Mouse (Mus musculus) frontal cortex, adult (tissue): ENCODE data around the gene Plek2.

ENCODE experiments used
- ATAC-seq: cut with Nextera tagmentation; 2 replicates; pipeline ENCODE4 v1.9.2; 2017; ENCODE audit warnings: mild to moderate bottlenecking, moderate library complexity, mixed read lengths; ENCODE audit not compliant: low TSS enrichment

Plek2 gene

DNA sequence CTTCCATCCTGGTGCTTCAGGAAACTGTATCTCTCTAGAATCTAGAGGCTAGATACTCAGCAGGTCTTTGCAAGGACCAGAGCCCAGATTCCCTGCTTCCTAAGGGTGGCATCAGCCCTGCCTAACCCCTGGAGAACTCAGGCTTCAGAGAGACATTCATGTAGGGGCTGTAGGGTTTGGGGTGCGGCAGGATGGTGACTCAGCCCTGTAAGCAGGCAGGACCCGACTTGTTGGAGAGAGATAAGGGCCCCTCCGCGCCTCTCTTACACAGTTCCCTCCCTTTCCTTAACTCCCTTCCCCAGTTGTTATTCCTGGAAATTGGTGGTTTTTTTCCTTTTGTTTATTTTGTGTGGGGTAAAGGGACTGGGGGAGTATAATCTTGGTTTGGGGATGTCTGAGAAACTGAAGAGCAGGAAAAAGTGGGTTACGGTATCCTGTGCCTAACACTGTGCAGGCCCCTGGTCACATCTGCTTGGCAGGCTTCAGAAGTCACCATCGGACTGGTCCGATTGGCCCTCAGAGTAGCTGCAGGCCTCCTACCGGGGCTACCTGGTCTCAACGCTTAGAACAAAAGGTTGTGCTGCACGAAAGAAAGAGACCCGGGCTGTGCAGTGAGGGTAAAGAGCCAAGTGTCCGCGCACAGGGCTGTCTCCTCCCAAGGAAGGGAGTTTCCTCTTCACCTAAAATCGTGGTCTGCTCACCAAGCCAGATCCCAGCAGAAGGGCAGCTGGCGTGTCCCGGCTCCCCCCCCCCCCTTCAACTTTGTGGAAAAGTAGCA, 4.1 kb upstream of the Plek2 start:
- no peak for ATAC-seq

DNA sequence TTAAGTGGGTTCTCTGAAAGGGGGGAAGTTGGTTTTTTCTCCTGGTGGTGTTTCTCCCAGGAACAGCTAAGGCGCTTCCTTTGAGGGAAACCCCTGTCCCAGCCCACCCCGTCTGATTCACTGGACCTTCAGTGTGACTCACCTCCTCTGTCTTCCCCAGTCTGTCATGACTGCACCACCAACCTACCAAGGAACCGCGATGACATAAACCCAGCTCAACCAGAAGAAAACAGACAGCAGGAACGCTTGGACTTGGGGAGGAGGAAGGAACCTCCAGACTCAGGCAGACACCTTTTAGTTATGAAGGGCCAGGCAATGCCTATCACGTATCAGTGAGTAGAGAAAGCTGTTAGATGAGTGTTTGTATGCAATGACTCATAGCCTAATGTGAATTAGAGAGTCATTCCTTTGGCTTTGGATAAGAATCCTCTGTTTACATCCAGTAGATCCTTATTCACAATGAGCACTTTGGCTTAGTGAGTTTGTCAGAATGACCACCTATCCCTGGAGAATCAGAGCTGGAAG, 1.4 kb upstream of the Plek2 start:
- ATAC-seq: no peak

DNA sequence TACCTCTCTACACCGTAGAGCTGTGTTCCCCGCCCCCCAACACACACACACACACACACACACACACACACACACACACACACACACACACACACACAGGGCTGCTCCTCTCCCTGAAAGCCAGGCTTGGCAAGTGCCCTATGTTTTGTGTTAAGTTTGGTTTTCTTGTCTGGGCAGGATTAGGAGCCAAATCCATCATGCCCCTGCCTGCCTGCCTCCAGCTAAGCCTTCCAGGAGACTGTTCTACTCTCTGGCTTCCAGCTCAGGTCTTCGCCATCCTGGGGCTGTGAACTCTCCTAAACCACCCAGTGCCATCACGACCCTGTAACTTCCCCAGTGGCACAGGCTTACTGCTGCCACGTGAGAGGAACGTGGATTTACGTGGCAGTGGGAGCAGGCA, 2.3 kb downstream of the Plek2 start:
- ATAC-seq: no peak

DNA sequence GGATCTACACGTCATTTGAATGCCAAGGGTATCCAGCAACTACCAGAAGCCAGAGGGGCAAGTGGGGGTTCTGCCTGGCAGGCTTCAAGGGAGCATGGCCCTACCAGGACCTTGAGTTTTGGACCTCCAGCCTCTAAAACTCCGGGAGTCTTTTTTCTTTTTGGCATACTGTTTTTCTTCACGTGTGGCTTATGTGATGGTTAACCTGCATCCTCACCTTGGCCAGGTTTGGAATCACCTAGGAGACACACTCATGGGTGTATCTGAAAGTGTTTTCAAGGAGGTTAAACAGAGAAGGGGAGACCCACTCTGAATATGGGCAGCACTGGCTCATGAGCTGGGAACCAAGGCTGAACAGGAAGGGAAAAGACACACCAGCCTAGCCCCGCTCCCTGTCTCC, 3.5 kb downstream of the Plek2 start:
- no peak for ATAC-seq

DNA sequence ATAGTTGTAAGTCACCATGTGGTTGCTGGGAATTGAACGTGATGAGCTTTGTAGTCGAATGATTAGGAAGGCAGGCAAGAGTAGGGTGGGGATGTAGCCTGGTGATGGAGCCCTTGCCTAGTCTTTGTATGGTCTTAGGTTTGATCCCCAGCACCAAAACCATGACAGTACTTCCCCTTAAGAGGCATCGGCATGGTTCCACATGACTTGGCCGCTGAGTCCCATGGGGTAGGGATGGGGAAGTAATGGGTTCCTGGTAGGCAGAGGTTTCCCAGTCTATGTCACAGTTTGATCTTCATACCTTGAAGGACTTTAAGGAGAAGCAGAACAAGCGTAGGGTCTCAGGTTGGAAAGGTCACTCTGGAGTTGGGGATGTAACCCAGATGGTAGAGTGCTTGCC, 5.3 kb downstream of the Plek2 start:
- ATAC-seq: no peak

DNA sequence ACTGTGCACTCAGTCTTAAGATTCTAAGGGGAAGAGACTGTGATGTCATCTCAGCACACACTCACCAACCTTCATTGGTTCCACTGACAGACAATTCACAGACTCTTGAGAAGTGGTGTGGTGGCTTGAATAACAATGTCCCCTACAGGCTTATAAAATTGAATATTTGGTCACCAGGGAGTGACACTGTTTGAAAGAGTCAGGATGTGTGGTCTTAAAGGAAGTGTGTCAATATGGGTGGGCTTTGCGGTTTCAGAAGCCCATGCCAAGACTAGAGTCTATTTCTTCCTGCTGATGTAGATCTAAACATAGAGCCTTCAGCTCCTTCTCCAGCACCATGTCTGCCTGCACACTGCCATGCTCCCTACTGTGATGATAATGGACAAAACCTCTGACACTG, 8.9 kb downstream of the Plek2 start:
- no peak for ATAC-seq

DNA sequence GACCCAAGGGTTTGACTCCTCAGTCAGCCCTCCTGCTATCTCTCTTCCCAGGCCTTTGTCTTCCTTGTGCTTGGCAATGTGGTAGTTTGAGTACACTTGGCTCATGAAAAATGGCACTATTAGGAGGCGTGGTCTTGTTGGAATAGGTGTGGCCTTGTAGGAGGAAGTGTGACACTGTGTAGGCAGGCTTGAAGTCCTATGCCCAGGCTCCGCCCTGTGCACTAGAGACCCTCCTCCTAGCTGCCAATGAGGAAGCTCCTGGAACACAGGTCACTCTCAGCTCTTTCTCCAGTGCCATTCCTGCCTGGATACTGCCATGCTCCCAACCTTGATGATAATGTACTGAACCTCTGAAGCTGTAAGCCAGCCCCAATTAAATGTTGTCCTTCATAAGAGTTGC, 15.6 kb downstream of the Plek2 start:
- no peak for ATAC-seq

DNA sequence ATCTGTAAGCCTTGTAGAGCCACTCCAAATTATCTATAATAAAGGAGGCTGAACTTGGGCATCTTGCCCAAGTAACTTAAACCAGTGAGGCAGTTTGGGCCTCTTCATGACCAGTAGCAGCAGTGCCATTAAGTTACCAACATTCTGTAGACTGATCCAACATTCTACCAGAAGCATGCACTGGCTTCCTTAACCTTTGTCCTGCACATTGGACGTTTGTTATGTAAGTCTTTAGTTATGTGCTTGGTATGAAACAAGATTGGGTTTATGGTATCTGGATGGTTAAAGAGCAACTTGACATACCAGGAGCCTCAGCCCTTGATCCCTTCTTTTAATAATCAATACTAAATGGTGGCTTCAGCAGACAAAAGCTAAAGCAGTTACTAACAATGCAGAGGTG, 16.7 kb downstream of the Plek2 start:
- no peak for ATAC-seq

DNA sequence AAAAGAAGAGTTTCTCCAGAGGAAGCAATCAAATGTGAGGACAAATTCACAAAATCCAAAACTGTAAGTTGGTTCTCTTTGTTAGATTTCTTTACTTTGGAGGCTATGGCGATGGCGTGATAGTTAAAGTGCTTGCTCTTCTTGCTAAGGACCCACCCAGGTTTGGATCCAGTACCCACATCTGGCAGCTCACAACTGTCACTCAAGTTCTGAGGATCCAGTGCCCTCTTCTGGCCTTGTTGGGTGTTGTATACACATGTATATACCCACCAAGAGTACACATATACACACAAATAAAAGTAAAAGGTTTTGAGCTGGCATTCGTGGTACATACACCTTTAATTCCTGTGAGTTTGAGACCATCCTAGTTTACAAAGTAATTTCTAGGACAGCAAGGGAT, 32.2 kb downstream of the Plek2 start:
- ATAC-seq: no peak

DNA sequence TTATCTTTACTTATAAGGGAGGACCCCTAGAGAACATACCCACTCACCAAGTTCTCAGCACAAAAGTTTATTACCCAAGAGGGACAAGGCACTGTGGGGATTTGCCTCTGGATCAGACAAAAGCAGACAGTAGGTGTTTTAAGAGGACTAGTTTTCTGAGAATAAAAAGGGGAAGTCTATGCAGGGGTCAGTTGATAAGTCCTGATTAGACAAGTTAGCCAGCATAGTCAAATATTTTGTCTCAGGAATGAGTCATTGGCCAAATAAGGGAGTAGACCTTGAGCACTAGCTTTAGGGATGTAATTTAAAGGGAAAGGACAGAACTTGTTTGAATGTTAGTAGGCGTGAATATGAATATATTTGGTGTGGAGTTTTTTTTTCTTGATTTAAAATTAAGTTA, 38.6 kb downstream of the Plek2 start:
- no peak for ATAC-seq

DNA sequence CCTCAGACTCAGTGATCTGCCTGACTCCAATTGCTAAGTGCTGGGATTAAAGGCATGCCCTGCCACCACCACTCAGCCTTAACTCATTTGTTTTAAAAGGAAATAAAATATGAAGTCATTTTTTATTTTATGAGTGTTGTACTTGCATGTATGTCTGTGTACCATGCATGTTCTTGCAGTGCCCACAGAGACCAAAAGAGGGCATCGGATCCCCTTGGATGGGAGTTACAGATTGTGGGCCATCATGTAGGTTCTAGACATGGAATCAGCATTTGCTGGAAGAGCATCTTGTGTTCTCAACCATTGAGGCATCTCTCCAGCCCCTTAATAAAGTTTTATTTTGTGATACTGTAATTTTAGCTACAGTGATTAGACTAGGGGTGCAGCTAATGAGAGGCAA, 41.3 kb downstream of the Plek2 start:
- ATAC-seq: no peak

DNA sequence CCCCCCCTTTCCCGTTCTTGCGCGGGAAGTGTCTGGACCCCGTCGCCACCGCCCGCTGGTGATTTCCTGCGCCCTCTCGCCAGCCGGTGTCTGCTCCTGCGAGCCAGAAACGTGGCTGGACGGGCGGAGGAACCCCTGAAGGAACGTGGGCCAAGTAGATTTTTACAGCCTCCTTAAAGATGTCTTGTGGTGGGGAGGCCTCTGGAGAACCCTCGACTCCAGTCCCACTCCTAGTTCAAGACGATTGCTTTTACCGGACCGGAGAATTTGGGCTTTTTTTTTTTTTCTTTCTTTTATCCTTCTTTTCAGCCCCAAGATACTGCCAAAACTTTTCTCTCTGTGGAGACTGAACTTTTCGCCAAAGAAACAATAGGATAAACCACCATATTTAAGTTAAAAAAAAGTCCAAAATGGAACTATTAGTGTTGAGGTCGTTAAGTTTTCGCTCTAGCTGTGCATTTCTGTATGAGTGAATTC, 44.5 kb downstream of the Plek2 start:
- ATAC-seq: peak; percentile 29; the same call in 1 of the 2 replicates

DNA sequence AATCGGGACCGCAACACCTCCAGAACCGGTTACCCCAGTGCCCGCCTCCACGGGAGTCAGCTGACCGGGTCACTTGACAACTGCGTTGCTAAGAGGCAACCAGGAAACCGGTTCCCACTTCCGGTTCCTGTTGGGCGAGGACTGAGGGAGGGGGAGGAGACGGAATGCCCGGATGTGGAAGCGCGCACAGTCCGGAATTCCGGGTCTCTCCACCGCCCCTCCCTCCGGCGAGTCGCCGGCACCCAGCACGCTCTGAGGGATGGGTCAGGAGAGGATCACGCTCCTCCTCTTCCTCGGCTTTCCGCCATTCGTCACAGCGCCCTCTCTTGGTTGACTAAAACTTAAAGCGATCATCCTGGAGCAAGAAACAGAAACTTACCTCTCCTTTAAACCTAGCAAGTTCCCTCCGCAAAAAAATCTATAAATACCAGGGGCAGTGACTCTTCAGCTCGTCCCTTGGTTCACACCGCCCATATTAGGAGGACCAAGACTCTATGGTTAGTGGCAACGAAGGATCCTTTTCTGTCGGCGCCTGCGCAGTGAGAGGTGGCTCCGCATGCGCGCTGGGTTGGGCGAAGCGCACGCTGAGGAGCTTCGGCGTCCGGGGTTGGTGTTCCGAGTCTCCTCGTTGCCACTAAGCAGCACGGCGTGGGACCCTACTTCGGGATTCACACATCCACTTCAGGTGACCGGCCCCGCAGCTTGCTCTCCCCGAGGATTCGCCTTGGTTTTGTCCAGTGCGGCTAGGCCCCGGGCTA, 45.1 kb downstream of the Plek2 start, which contains the start of the genes Atp6v1d and Eif2s1:
Atp6v1d (minus strand) TSS at position 143 of the 758 bp plus-strand sequence.
Eif2s1 (plus strand) TSS at position 324 of the 758 bp plus-strand sequence.
- ATAC-seq: peak; percentile 95

DNA sequence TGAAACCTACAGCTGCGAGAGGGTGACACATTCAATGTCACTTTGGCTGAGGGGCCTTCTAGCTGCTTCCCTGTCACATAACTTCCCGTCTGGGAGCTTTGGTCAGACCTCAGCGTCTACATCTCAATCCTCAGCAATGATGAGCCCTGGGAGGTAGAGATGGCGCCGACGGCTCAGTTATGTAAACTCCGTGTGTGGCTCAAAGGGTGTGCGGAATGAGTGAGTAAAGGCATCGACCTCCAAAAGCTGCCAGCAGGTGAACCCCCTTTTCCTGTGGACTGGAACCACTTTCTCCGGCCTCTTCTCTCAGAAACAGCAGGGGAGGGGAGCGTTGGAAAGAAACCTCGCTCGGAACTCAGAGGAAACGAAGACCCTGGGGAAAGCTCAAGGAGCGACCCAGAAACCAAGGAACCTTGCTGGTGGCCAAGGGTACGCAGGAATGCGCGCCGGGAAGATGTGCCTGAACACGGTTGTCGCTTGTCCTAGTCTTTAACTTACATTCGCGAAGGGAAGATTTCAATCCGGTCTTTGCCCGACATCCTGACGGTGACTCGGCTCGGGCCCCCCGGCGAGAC, 45.8 kb downstream of the Plek2 start:
- ATAC-seq: peak; percentile 56

DNA sequence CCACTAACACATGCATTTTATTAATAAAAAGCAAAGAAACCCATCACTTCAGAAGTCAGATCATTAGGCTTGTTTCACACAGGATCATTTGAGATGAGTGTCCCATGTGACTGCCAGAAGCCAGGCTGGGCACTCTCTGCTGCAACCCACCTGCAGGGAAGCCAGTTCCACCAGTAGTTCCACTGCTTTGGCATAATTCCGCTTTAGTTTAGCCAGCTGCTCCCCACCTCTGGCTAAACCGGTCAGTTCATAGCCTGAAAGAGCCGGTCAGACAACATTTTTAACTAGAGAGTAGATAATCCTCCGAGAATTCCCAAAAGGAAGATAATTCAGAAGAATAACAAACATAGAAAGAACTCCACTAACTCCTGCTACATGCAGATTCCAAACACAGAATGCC, 58.5 kb downstream of the Plek2 start:
- ATAC-seq: no peak

DNA sequence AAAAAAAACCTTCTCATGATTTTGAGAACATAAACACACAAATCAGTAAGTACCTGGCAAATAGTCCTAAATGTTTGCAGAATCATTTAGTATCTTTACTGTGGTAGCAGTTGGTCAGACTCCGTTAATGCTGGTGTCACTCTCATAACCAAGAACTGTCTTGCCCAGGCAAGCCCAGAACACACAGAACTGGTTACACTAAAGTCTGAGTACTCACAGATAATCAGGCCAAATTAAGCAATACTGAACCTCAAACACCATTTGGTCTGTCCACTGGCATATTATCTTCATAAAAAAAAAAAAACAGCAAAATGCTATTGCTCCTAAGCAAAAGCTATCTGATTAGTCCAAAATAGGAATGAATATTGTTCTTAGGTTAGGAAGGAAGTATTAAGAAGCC, 64.3 kb downstream of the Plek2 start:
- no peak for ATAC-seq

DNA sequence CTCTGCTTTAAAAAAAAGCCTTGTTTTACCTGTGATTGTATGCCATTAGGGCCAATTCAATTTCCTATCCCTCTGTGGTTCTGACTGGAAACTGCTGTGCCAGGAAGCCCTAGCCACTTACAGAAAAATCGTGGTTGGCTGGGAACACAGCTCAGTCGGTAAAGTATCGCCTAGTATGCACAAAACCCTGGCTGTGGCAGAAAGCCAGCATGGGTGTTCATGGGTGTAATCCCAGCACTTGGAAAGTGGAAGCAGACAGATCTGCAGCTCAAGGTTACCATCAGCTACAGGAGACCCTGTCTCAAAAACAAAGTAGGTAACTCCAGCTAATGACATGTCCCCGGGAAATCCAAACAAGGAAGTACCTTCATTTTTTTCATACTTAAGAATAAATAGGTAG, 66.9 kb downstream of the Plek2 start:
- no peak; the same call in 1 of the 2 replicates for ATAC-seq
